Mouse (Mus musculus): ENCODE measurements around the gene Gipc3.
A peak's percentile ranks its signal among the peaks of the same experiment; 100 is the strongest.

Gipc3 gene

DNA sequence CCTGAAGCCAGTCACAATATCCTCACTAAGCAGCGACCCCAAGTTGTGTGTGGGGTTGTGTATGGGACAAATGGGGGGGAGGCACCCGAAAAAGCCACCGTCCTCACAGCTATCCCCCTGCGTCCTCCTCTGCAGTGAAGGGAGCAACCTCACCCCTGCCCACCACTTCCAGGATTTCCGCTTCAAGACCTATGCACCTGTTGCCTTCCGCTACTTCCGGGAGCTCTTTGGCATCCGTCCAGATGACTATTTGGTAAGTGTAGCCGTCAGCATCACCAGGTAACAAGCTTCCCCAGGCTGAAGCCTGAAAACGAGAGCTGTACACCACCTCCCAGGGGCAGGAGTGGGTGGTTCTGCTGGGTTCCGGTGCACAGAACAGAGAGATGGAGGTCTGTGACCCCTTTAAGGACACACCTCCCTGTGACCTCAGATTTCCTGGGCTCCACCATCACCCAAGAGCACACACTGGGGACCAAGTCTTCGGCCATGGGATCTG, 36.8 kb downstream of the Gipc3 start:
- TF ChIP-seq GATA4 (IDR thresholded peaks at IDR 0.05; ENCODE audit: insufficient replicate concordance, low read length): no peak

DNA sequence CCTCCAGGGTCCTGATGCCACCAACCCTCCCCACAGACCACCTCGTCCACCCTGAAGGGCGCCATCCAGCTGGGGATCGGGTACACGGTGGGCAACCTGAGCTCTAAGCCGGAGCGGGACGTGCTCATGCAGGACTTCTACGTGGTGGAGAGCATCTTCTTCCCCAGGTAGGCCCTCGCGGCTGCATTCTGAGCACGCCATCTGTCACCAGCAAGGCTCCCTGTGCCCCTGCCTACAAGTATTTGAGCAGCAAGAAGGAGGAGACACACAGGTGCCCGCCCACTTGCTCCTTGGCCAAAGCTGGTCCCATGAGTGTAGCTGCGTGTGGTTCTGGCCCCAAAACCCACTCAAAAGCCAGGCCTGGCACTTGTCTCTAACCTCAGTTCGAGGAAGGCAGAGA, 37.4 kb downstream of the Gipc3 start:
- TF ChIP-seq GATA4 (IDR thresholded peaks at IDR 0.05; ENCODE audit: insufficient replicate concordance, low read length): no peak

DNA sequence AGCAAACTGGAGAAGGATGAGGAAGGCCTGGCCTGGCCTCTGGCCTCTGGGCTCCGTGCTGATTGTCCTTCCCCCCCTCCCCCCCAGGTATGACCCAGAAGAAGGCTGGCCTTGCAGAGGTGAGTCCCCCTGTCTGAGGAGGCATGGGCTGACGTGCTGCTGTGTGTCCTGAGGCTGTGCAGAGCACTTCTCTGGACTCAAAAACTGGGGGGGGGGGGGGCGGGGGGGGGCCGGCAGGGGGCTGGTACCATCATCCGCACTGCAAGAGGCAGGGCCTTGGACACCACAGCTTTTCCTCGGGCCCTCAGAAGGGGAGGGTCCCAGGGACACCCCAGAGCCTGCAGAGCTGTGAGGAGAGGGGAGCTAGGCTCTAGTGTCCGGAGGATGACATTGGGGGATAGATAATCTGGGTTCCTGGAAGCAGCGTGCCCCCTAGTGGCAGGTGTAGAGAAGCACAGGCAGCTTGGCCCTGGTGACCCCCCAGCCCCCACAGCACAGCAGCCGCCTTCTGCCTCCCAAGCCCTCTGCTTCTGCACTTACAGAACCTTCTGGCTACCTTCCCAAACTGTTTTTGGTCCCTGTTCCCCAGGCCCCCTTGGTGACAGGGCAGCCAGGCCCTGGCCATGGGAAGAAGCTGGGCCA, 38.3 kb downstream of the Gipc3 start:
- TF ChIP-seq GATA4 (IDR thresholded peaks at IDR 0.05; ENCODE audit: insufficient replicate concordance, low read length): peak; percentile 33; the same call in 1 of the 2 replicates

DNA sequence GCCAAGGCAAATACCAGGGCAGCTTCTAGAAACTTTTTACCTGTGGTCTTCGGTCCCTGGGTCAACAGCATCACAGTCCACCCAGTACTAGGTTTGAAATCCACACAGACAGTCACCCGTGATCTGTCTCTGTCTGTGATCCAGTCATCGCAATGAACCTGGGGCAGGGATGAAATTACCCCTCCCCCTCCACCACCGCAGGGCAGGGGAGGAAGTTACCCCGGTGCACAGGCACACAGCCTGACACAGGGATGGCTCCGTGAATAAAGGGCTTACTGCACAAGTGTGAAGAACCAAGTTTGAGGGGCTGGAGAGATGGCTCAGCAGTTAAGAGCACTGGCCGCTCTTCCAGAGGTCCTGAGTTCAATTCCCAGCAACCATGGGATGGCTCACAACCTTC, 39.3 kb downstream of the Gipc3 start:
- no peak for TF ChIP-seq GATA4 (IDR thresholded peaks at IDR 0.05; ENCODE audit: insufficient replicate concordance, low read length)

DNA sequence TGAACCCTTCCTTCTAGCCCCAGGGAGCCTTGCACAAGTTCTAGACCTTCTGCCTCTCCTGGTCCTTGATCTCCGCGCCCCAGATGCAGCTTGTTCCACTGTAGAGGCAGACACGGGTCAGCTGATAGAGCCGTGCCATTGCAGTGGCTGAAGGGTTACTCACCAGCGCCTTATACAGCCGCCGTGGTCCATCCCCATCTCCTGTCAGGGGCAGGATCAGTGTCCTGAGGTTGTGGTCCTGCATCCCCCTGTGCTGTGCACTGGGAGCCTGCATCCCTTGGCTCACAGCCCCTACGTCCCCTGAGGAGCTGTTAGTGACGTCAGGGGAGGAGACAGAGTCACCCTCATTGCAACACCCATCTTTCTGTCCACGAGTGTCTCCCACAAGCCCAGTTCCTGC, 39.8 kb downstream of the Gipc3 start:
- no peak for TF ChIP-seq GATA4 (IDR thresholded peaks at IDR 0.05; ENCODE audit: insufficient replicate concordance, low read length)

DNA sequence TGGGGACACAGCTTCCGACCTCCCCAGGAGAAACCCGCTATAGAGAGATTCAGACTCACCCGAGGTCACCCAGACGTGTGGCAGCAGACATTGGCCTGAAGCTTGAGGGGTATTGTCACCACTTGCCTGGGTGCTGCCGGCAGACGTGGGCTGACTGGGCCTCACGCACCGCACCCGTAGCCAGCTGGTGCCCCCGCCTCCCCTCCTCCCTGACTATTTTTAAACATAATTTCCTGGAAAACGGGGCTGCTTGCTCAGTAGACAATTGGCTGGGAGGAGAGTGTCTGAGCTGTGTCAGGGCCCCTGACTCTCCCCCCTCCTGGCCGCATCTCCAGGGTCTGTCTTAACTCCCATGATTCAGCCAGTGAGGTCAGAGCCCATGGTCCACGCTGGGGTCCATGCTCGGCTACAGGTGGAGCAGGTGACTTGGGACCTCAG, 40.3 kb downstream of the Gipc3 start:
- TF ChIP-seq GATA4 (IDR thresholded peaks at IDR 0.05; ENCODE audit: insufficient replicate concordance, low read length): no peak

DNA sequence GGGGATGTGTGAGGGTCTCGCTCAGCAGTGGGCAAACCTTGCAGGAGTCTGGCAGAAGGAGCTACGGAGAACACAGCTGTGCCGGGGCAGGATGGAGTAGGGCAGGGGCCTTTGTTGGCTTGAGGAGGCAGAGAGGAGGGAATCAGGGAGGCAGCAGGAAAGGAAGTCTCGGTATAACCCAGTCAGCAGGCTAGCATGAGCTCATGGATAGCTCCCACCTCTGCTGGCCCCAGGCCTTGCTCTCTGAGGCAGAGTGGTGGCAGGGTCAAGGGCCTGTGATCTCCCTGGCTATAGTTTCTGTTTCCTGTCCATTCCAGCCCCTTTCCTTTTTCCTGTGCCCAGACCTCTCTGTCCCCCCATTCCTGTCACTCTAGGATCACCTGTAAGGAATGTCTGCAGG, 40.8 kb downstream of the Gipc3 start:
- TF ChIP-seq GATA4 (IDR thresholded peaks at IDR 0.05; ENCODE audit: insufficient replicate concordance, low read length): 0 out of 2 replicates have a peak, but pooled peaks have one; percentile 7

DNA sequence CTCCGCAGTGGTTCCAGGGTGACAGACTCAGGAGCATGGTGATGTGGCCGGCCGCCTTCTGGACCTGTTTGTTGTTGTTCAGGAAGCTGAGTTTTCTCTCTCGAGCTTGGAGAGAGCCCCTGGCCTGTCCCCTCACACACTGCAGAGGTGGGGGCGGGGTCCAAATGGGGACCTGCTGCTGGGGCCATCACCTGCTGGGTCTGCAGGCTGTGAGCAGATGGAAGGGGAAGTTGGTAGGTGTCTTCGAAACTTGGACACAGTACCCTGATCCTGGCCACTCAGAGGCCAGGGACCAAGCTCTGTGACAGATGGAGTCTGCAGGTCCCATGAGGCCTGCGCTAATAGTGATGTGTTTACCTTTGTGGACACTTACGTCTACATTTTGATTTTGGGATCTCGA, 41.7 kb downstream of the Gipc3 start:
- TF ChIP-seq GATA4 (IDR thresholded peaks at IDR 0.05; ENCODE audit: insufficient replicate concordance, low read length): no peak

DNA sequence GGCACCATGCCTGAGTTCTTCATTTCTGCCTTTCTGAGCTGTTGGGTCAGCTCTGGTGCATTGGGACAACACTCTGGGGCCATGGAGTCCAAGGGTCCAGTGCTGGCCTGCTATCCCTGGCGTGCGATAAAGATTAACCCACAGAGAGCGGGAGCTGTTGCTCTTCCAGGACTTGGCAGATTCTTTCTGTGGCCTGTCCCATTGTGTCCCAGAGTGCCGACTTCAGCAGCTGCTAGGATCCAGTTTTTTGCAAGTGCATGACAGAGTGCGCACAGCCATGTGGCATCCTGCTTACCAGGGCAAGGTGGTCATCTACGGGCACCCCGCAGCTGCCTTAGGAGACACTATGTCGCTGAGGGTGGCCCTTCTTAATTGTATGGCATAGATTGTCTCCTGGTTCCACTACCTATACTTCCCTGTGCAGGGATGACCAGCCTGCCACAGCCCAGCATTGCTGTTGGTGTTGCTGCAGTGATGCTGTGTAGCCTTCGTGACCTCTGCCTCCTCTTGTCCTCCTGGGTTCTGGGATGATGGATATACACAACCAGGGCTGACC, 42.6 kb downstream of the Gipc3 start:
- TF ChIP-seq GATA4 (IDR thresholded peaks at IDR 0.05; ENCODE audit: insufficient replicate concordance, low read length): peak; percentile 65; the same call in 1 of the 2 replicates

DNA sequence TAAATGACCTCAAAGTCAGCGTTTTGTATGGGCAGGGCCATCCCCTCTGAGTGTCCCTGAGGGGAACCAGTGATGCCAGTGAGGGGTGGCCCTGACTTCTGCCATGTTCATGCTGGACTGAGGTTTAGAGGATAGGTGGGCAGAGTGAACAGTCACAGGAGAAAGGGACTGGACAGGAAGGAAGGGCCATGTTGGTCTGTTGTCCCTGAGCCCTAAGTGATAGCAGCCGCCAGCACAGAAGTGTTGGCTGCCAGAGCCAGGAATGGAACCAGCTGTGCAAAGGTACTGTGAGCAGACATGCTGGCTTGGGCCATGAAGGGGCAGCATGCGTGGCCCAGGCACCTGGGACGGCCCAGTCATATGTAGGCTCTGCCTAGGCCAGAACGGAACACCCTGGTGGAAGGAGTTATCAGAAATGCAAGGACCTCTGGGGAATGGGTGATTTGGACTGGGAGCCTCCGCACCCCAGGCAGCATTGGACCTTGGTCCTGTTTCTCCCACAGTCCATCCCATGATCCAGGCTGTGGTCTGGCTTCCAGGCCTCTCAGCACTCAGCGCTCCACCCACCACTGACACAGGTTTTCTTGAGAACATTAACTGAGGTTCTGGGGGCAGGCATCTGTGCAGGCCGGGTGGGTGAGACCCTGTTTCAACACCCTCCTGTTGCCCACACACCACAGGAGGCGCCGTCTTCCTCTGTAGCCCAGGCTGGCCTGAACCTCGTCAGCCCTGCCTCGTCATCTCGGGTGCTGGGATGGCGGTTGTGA, 43.3 kb downstream of the Gipc3 start:
- no peak for TF ChIP-seq GATA4 (IDR thresholded peaks at IDR 0.05; ENCODE audit: insufficient replicate concordance, low read length)

DNA sequence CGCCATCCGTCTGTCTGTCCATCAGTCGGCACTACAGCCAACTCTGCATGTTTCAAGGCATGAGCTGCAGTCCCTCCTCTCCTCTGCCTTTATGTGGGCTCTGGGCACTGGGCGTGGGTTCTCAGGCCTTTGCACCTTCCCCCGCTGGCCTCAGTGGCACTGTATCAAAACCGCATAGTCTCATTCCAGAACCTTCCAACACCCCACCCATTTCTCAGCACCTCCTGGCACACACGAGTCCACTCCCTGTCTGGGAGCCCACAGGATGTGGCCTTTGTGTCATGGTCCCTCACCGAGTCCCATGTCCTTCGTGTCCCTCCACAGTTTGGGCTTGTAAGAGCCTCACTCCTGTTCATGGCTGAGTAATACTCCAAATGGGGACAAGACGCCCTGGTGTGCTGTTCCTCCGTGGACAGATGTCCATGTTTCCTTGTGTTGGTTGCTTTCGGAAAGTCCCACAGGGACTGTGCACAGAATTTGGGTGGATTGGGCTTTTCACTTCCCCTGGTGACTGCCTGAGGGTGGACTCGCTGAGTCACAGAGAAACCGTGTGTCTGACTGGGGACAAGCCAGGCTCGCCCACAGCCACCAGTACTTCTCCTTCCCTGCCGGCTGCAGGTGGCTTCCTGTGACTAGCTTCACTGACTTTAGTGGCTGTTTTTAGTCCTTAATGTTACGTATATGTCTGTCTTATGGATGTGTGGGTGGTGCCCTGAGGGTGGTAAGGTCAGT, 44.5 kb downstream of the Gipc3 start:
- no peak for TF ChIP-seq GATA4 (IDR thresholded peaks at IDR 0.05; ENCODE audit: insufficient replicate concordance, low read length)

DNA sequence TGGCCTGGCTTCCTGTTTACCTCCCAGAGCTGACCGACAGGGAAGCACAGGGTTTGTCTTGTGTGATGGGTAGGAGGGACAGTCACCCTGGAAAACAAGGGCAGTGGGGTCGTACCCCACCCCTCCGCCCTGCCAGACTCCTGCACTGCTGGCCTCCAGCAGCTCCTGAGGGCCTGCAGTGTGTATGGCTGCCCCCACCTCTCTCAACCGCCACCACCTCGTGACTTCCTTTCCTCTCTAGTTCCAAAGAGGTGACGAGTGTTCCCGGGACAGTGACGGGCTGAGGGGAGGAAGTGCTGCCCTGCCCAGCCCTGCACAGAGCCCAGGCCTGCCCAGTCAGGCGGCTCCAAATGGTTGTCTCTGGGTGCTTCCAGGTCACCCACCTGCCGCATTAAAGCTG, 45.2 kb downstream of the Gipc3 start:
- TF ChIP-seq GATA4 (IDR thresholded peaks at IDR 0.05; ENCODE audit: insufficient replicate concordance, low read length): no peak

DNA sequence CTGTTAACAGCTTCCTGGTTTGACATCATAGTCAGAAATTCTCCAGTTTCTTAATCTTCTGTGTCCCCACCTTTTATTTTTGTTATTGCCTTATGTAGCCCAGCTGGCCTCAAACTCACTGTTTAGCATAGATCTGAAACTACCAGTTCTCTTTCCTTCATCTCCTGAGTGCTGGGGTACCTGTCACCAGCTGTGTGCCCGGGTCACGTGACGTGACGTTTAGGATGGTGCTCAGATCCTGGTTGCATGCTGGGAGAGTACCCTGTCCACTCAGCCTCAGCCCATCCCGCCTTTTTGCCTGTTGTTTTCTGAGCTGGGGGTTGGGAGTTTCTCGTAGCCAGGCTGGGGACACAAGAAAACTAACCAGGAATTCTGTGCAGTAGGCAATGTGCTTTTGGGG, 45.8 kb downstream of the Gipc3 start:
- TF ChIP-seq GATA4 (IDR thresholded peaks at IDR 0.05; ENCODE audit: insufficient replicate concordance, low read length): no peak

DNA sequence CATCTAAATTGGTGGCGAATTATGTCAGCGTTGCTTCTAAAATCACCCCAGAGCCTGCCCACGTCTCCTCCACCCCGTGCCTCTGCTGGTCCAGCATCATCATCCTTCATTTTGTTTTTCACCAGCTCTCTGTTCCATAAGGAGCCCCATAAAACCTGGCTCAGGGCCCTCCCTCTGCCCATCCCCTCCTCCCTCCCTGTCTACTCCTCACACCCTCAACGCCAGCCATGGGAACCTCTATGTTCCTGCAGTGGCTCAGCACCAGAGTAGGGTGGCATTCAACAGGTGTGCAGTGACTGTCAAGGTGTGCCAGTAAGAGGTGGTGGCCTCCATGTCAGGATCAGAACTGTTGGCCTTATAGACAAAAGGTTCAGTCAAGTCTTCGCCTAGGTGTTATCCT, 47.9 kb downstream of the Gipc3 start:
- no peak for TF ChIP-seq GATA4 (IDR thresholded peaks at IDR 0.05; ENCODE audit: insufficient replicate concordance, low read length)

DNA sequence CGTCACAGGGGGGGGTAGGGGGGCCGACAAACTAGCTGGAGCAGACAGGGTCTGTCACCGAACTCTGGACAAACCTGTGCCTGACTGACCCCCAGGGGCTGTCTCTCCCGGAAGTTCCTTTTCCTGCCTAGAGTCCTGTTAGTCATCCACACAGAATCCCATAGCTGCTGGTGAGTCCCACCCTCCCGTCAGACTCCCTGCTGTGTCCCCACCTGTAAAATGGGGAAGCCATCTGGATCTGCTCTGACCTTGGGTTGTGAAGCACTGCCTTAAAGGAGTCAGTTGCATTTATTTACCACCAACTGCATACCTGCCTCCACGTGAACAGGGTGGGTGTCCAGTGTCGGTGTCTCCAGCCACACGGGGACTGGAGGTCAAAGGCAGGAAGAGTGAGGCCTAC, 48.6 kb downstream of the Gipc3 start:
- no peak for TF ChIP-seq GATA4 (IDR thresholded peaks at IDR 0.05; ENCODE audit: insufficient replicate concordance, low read length)
